Mouse (Mus musculus) embryonic facial prominence, embryonic 11.5 days (tissue): ENCODE measurements at regions not wholly inside any gene's neighbourhood (a gene's known extent, or its start where the extent isn't known, plus 50 kb on each side); places are given as distances from the start of the nearest gene placed in this dataset.
A peak's percentile ranks its signal among the peaks of the same experiment; 100 is the strongest.

Experiments used
- ATAC-seq: fragments of 200-750 bp; cut with Nextera tagmentation; replicated peaks from 2 replicates; pipeline ENCODE4 v1.8.0; 2017; ENCODE audit warnings: low read depth; ENCODE audit not compliant: insufficient number of reproducible peaks, low FRiP score, low TSS enrichment
- DNase-seq: peaks from one replicate; pipeline ENCODE4 v3.0.0-alpha.2; 2015; ENCODE audit warnings: low spot score
- H3K27ac ChIP-seq: fragments of 300-500 bp; sonication (generic); replicated peaks from 2 replicates; pipeline ENCODE4 v1.5.1; 2014; ENCODE audit warnings: mild to moderate bottlenecking, low read depth, low read length, control low read depth
- H3K27me3 ChIP-seq: fragments of 300-500 bp; sonication (generic); 2 replicates; pipeline ENCODE4 v1.6.1; 2014; ENCODE audit warnings: mild to moderate bottlenecking, low read length, moderate library complexity, mixed read lengths; ENCODE audit not compliant: control insufficient read depth, insufficient read depth
- H3K36me3 ChIP-seq: fragments of 300-500 bp; sonication (generic); replicated peaks from 2 replicates; pipeline ENCODE4 v1.6.1; 2014; ENCODE audit warnings: low read depth, mild to moderate bottlenecking, low read length, moderate library complexity, mixed read lengths; ENCODE audit not compliant: control insufficient read depth, insufficient read depth
- H3K4me1 ChIP-seq: fragments of 300-500 bp; sonication (generic); 2 replicates; pipeline ENCODE4 v1.6.1; 2014; ENCODE audit warnings: low read length, mixed read lengths; ENCODE audit not compliant: control insufficient read depth, insufficient read depth
- H3K4me2 ChIP-seq: fragments of 300-500 bp; sonication (generic); 2 replicates; pipeline ENCODE4 v1.6.1; 2014; ENCODE audit warnings: low read depth, mild to moderate bottlenecking, control low read depth, low read length, moderate library complexity
- H3K4me3 ChIP-seq: fragments of 300-500 bp; sonication (generic); 2 replicates; pipeline ENCODE4 v1.5.1; 2014; ENCODE audit warnings: low read depth, low read length, control low read depth
- H3K9ac ChIP-seq: fragments of 300-500 bp; sonication (generic); replicated peaks from 2 replicates; pipeline ENCODE4 v1.6.1; 2014; ENCODE audit warnings: mild to moderate bottlenecking, control low read depth, low read length
- H3K9me3 ChIP-seq: fragments of 300-500 bp; sonication (generic); replicated peaks from 2 replicates; pipeline ENCODE4 v1.6.1; 2016; ENCODE audit warnings: mild to moderate bottlenecking, low read length, inconsistent platforms, mixed read lengths; ENCODE audit not compliant: control insufficient read depth
- whole genome bisulfite sequencing: fragments of 180-500 bp; shearing (Covaris S2); extraction: QIAGEN DNeasy Blood & Tissue Kit; methylation state at CpG from one replicate; pipeline ENCODE4 v1.1.7; 2014; 5-methylcytosine and 5-hydroxymethylcytosine counted together

- H3K27ac ChIP-seq: no peak overlapping the region
These were observed 222.2 kb downstream of the Tmem182 start for GRCm38 (mm10) chr1:41027540-41027978.

GRCm38 (mm10) chr1:41028021-41028420, 222.6 kb downstream of the Tmem182 start:
- Histone ChIP-seq H3K27ac (no peak overlapping the region), H3K9me3 (no peaks in the 10 kb centered on the region), H3K27me3 (no peaks in the 10 kb centered on the region), H3K4me1 (no peaks in the 10 kb centered on the region), H3K36me3 (no peaks in the 10 kb centered on the region), H3K9ac (no peak overlapping the region), H3K4me3 (no peak overlapping the region), H3K4me2 (no peak overlapping the region)
- ATAC-seq (no peak), DNase-seq (no peak)
- WGBS: 93% methylated on average over 2 of the region's 2 CpGs

More at GRCm38 (mm10) chr1:41027540-41027978, 222.2 kb downstream of the Tmem182 start:
- Histone ChIP-seq H3K9me3 (no peaks in the 10 kb centered on the region), H3K27me3 (no peaks in the 10 kb centered on the region), H3K4me3 (no peak overlapping the region), H3K4me1 (no peaks in the 10 kb centered on the region), H3K9ac (no peak overlapping the region), H3K4me2 (no peak overlapping the region), H3K36me3 (no peaks in the 10 kb centered on the region)
- WGBS: 62% methylated on average over 4 of the region's 4 CpGs
- ATAC-seq: no peak
- no peak for DNase-seq

- no peak for ATAC-seq
- no peak overlapping the region for H3K9ac ChIP-seq
- peak; percentile 63 for DNase-seq
- no peaks in the 10 kb centered on the region for H3K27me3 ChIP-seq
- no peaks in the 10 kb centered on the region for H3K4me1 ChIP-seq
- H3K9me3 ChIP-seq: no peaks in the 10 kb centered on the region
- WGBS: 48% methylated on average over 22 of the region's 22 CpGs
- no peak overlapping the region for H3K4me2 ChIP-seq
- no peak overlapping the region for H3K4me3 ChIP-seq
- H3K36me3 ChIP-seq: no peaks in the 10 kb centered on the region
- no peak overlapping the region for H3K27ac ChIP-seq
These were observed 229.9 kb downstream of the Tmem182 start for GRCm38 (mm10) chr1:41035085-41035880.

- Histone ChIP-seq H3K4me2 (no peak overlapping the region), H3K9ac (no peak overlapping the region)
These were observed 231.5 kb downstream of the Tmem182 start for GRCm38 (mm10) chr1:41036940-41037339.

GRCm38 (mm10) chr1:41054426-41054955, 249.1 kb downstream of the Tmem182 start:
- no peak for DNase-seq
- Histone ChIP-seq H3K36me3 (no peaks in the 10 kb centered on the region), H3K9me3 (no peaks in the 10 kb centered on the region), H3K4me2 (no peak overlapping the region), H3K4me1 (no peaks in the 10 kb centered on the region), H3K9ac (no peak overlapping the region), H3K27ac (no peak overlapping the region), H3K27me3 (no peaks in the 10 kb centered on the region), H3K4me3 (no peak overlapping the region)
- ATAC-seq: no peak
- WGBS: 90% methylated on average over 5 of the region's 5 CpGs

More at GRCm38 (mm10) chr1:41036940-41037339, 231.5 kb downstream of the Tmem182 start:
- H3K4me1 ChIP-seq: no peaks in the 10 kb centered on the region
- H3K9me3 ChIP-seq: no peaks in the 10 kb centered on the region
- H3K36me3 ChIP-seq: no peaks in the 10 kb centered on the region
- ATAC-seq: no peak
- no peak overlapping the region for H3K27ac ChIP-seq
- no peaks in the 10 kb centered on the region for H3K27me3 ChIP-seq
- no peak overlapping the region for H3K4me3 ChIP-seq
- 78% methylated on average over 12 of the region's 12 CpGs for WGBS
- no peak for DNase-seq

- Histone ChIP-seq H3K27ac (no peak overlapping the region), H3K9me3 (no peaks in the 10 kb centered on the region), H3K9ac (no peak overlapping the region), H3K36me3 (no peaks in the 10 kb centered on the region), H3K4me1 (no peaks in the 10 kb centered on the region), H3K4me2 (no peak overlapping the region), H3K27me3 (no peaks in the 10 kb centered on the region), H3K4me3 (no peak overlapping the region)
- DNase-seq (no peak), ATAC-seq (no peak)
- 87% methylated on average over 10 of the region's 10 CpGs for WGBS
These were observed 250.4 kb downstream of the Tmem182 start for GRCm38 (mm10) chr1:41055761-41056160.

- no peak overlapping the region for H3K27ac ChIP-seq
- no peaks in the 10 kb centered on the region for H3K36me3 ChIP-seq
- H3K4me1 ChIP-seq: no peaks in the 10 kb centered on the region
- H3K9me3 ChIP-seq: no peaks in the 10 kb centered on the region
- no peak overlapping the region for H3K9ac ChIP-seq
- H3K4me3 ChIP-seq: no peak overlapping the region
- no peak for ATAC-seq
- WGBS: 88% methylated on average over 10 of the region's 10 CpGs
- H3K4me2 ChIP-seq: no peak overlapping the region
- no peaks in the 10 kb centered on the region for H3K27me3 ChIP-seq
- DNase-seq: no peak
These were observed 259.7 kb downstream of the Tmem182 start for GRCm38 (mm10) chr1:41065130-41065529.

GRCm38 (mm10) chr1:41104869-41105268, 299.5 kb downstream of the Tmem182 start:
- Histone ChIP-seq H3K4me1 (no peaks in the 10 kb centered on the region), H3K27ac (no peak overlapping the region), H3K27me3 (no peaks in the 10 kb centered on the region), H3K36me3 (no peaks in the 10 kb centered on the region), H3K9me3 (no peaks in the 10 kb centered on the region), H3K4me3 (no peak overlapping the region), H3K9ac (no peak overlapping the region), H3K4me2 (no peak overlapping the region)
- ATAC-seq (no peak), DNase-seq (no peak)
- 93% methylated on average over 5 of the region's 5 CpGs for WGBS
